Mouse (Mus musculus) liver, postnatal 0 days (tissue): ENCODE measurements around the gene Zfp800.

Experiments used
- CTCF ChIP-seq: sonication (generic); IDR thresholded peaks from 2 replicates; pipeline ENCODE4 v1.5.1; 2016; ENCODE audit warnings: antibody characterized with exemption, low read depth
- EP300 ChIP-seq: IDR thresholded peaks from 2 replicates; pipeline ENCODE4 v1.6.1; 2016; ENCODE audit warnings: antibody characterized with exemption, low read depth, mild to moderate bottlenecking

- TF ChIP-seq CTCF (no peak), EP300 (no peak)
These were observed 145.0 kb downstream of the Zfp800 start for GRCm38 (mm10) chr6:28252790-28253189.
